Mouse (Mus musculus) thymus, postnatal 10 days (tissue): ENCODE measurements at regions not wholly inside any gene's neighbourhood (a gene's known extent, or its start where the extent isn't known, plus 50 kb on each side); places are given as distances from the start of the nearest gene placed in this dataset.

Experiments
- DNase-seq, 2 experiments: peaks; one replicate each; pipeline ENCODE4 v3.0.0; 2021; ENCODE audit warnings: low spot score in 2 of 2

GRCm38 (mm10) chr14:115004733-115005405, 87.1 kb upstream of the Gpc5 start:
- no peak for DNase-seq

- no peak for DNase-seq
Observed at GRCm38 (mm10) chr14:115010877-115011276, 81.1 kb upstream of the Gpc5 start.

GRCm38 (mm10) chr14:115015299-115015698, 76.7 kb upstream of the Gpc5 start:
- no peak for DNase-seq

GRCm38 (mm10) chr14:115017410-115018153, 74.4 kb upstream of the Gpc5 start:
- peak; percentile 25 to 61 for DNase-seq

GRCm38 (mm10) chr14:115028011-115028410, 64.0 kb upstream of the Gpc5 start:
- DNase-seq = no peak

GRCm38 (mm10) chr14:115031734-115032133, 60.3 kb upstream of the Gpc5 start:
- no peak for DNase-seq

- no peak for DNase-seq
Observed at GRCm38 (mm10) chr14:115033375-115033969, 58.5 kb upstream of the Gpc5 start.

- DNase-seq = no peak
Observed at GRCm38 (mm10) chr14:115034718-115035437, 57.1 kb upstream of the Gpc5 start.

GRCm38 (mm10) chr14:115037086-115037793, 54.8 kb upstream of the Gpc5 start:
- no peak for DNase-seq

- DNase-seq = no peak
Observed at GRCm38 (mm10) chr14:115038788-115039187, 53.2 kb upstream of the Gpc5 start.

GRCm38 (mm10) chr14:115039524-115039923, 52.5 kb upstream of the Gpc5 start:
- no peak for DNase-seq

- DNase-seq = peak in 1 of 2 experiments; percentile 65
Observed at GRCm38 (mm10) chr14:115040091-115040571, 51.9 kb upstream of the Gpc5 start.

- peak; percentile 82 to 84 for DNase-seq
Observed at GRCm38 (mm10) chr14:115040578-115041206, 51.3 kb upstream of the Gpc5 start.

- peak; percentile 50 to 52 for DNase-seq
Observed at GRCm38 (mm10) chr14:115041336-115042054, 50.5 kb upstream of the Gpc5 start.

- peak; percentile 78 to 88 for DNase-seq
Observed at GRCm38 (mm10) chr14:115042055-115042564, 49.9 kb upstream of the Gpc5 start.
